Mouse (Mus musculus): ENCODE results near the gene Nav2. TPM values are rescaled to one million over a fixed set of nuclear protein-coding genes. Genes with fewer than 3 reads are reported as not detected.

Gene Nav2
- polyA plus RNA-seq, 1 experiment from 2014 or later = 6.0 TPM

DNA sequence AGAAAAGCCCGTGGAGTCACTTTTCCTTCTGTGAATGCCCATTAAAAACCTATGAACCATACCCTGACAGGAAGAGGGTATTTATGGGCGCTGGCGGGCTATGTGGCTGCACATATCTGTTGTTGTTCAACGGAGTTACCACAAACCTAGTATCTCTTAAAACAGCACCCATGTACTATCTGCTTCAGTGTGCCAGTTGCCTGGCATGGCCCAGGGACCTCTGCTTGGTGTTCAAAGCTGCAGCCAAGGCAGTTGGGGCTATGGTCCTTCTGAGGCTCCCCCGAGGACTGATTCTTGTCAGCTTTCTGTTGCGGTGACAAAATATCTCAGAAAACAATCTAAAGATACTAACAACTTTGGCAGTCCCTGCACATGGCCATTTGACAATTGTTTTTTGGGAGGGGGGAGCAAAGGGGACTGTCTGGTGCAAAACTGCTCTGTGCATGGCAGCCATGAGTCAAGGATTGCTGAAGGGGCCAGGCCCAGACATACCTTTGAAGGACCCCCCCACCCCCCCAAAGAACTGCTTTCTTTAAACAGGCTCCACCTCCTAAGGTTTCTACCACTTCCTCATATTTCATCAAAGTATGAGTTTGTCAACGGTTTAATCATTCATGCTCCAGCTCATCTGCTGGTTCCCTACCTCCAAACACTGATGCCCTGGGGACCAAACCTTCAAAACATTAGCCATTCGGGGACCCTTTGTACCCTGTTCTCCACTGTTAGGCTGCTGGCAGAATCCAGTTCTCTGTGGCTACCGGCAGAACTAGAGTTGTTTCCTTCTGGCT is 43.7 kb upstream of the Nav2 start:
- H3K27me3 ChIP-seq (ENCODE audit: control insufficient read depth, insufficient read depth, low read length) = no peaks in the 10 kb centered on the region
- H3K4me3 ChIP-seq (ENCODE audit: low read depth, low read length) = no peak overlapping the region
- H3K4me1 ChIP-seq (replicated peaks; ENCODE audit: control insufficient read depth, insufficient read depth) = no peaks in the 10 kb centered on the region
- WGBS = 86% methylated on average over 9 of the region's 9 CpGs
- no peak overlapping the region for H3K4me2 ChIP-seq (replicated peaks; ENCODE audit: low read depth)
- H3K9me3 ChIP-seq (ENCODE audit: control insufficient read depth, low read length) = no peaks in the 10 kb centered on the region
- TF ChIP-seq EP300 (optimal IDR thresholded peaks at IDR 0.05) (no peak), CTCF (IDR thresholded peaks at IDR 0.05; ENCODE audit: low read depth) (no peak)
- DNase-seq (ENCODE audit: low spot score) (no peak), ATAC-seq (ENCODE audit: low FRiP score, low TSS enrichment) (no peak)
- no peak overlapping the region for H3K27ac ChIP-seq (replicated peaks)
- H3K36me3 ChIP-seq (ENCODE audit: control insufficient read depth, insufficient read depth, low read length) = peaks cover 7% of the 10 kb centered on the region; the same call in 1 of the 2 replicates
- no peak overlapping the region for H3K9ac ChIP-seq (ENCODE audit: low read length)

GRCm38 (mm10) chr7:48867576-48867975 is 40.9 kb upstream of the Nav2 start:
- H3K9me3 ChIP-seq (ENCODE audit: control insufficient read depth, low read length) = no peaks in the 10 kb centered on the region
- H3K36me3 ChIP-seq (ENCODE audit: control insufficient read depth, insufficient read depth, low read length) = peaks cover 14% of the 10 kb centered on the region
- TF ChIP-seq EP300 (optimal IDR thresholded peaks at IDR 0.05) = no peak
- TF ChIP-seq CTCF (IDR thresholded peaks at IDR 0.05; ENCODE audit: low read depth) = no peak
- 83% methylated on average over 18 of the region's 18 CpGs for WGBS
- no peak overlapping the region for H3K4me2 ChIP-seq (replicated peaks; ENCODE audit: low read depth)
- ATAC-seq (ENCODE audit: low FRiP score, low TSS enrichment) (no peak), DNase-seq (ENCODE audit: low spot score) (no peak)
- no peak overlapping the region for H3K9ac ChIP-seq (ENCODE audit: low read length)
- H3K27me3 ChIP-seq (ENCODE audit: control insufficient read depth, insufficient read depth, low read length) = no peaks in the 10 kb centered on the region
- H3K4me1 ChIP-seq (replicated peaks; ENCODE audit: control insufficient read depth, insufficient read depth) = no peaks in the 10 kb centered on the region
- no peak overlapping the region for H3K4me3 ChIP-seq (ENCODE audit: low read depth, low read length)
- H3K27ac ChIP-seq (replicated peaks) = no peak overlapping the region

DNA sequence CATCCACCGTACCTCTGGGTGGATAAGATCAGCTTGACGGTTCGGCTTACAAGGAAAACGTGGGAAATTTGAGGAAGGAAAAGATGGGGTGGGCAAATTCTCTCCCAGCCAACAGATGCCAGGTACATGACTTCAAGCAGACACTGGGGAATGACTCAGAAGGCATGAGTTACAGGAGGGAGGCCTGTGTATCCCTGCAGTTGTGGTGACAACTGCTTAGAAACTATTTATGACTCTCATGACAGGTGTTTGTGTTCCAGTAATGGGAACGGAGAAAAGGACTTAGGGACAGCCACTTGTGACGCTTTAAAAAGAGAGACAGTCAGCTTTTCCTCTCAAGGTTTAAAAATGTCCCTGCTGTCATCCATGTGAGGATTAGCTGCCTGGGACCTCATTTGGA is 38.4 kb upstream of the Nav2 start:
- Histone ChIP-seq H3K9me3 (ENCODE audit: control insufficient read depth, low read length) (no peaks in the 10 kb centered on the region), H3K9ac (ENCODE audit: low read length) (no peak overlapping the region), H3K36me3 (ENCODE audit: control insufficient read depth, insufficient read depth, low read length) (peaks cover 23% of the 10 kb centered on the region), H3K4me1 (replicated peaks; ENCODE audit: control insufficient read depth, insufficient read depth) (no peaks in the 10 kb centered on the region), H3K27ac (replicated peaks) (no peak overlapping the region), H3K27me3 (ENCODE audit: control insufficient read depth, insufficient read depth, low read length) (no peaks in the 10 kb centered on the region), H3K4me2 (replicated peaks; ENCODE audit: low read depth) (no peak overlapping the region), H3K4me3 (ENCODE audit: low read depth, low read length) (no peak overlapping the region)
- 85% methylated on average over 6 of the region's 6 CpGs for WGBS
- ATAC-seq (ENCODE audit: low FRiP score, low TSS enrichment) = no peak
- TF ChIP-seq CTCF (IDR thresholded peaks at IDR 0.05; ENCODE audit: low read depth) (no peak), EP300 (optimal IDR thresholded peaks at IDR 0.05) (no peak)
- DNase-seq (ENCODE audit: low spot score) = no peak

GRCm38 (mm10) chr7:48870579-48871180 is 37.8 kb upstream of the Nav2 start:
- 94% methylated on average over 21 of the region's 21 CpGs for WGBS
- H3K27ac ChIP-seq (replicated peaks) = no peak overlapping the region
- H3K9me3 ChIP-seq (ENCODE audit: control insufficient read depth, low read length) = no peaks in the 10 kb centered on the region
- H3K9ac ChIP-seq (ENCODE audit: low read length) = no peak overlapping the region
- no peak overlapping the region for H3K4me2 ChIP-seq (replicated peaks; ENCODE audit: low read depth)
- TF ChIP-seq EP300 (optimal IDR thresholded peaks at IDR 0.05) = no peak
- TF ChIP-seq CTCF (IDR thresholded peaks at IDR 0.05; ENCODE audit: low read depth) = no peak
- no peak for ATAC-seq (ENCODE audit: low FRiP score, low TSS enrichment)
- no peak overlapping the region for H3K4me3 ChIP-seq (ENCODE audit: low read depth, low read length)
- H3K27me3 ChIP-seq (ENCODE audit: control insufficient read depth, insufficient read depth, low read length) = no peaks in the 10 kb centered on the region
- peaks cover 23% of the 10 kb centered on the region for H3K36me3 ChIP-seq (ENCODE audit: control insufficient read depth, insufficient read depth, low read length)
- no peaks in the 10 kb centered on the region for H3K4me1 ChIP-seq (replicated peaks; ENCODE audit: control insufficient read depth, insufficient read depth)
- DNase-seq (ENCODE audit: low spot score) = no peak

GRCm38 (mm10) chr7:48871292-48871691 is 37.2 kb upstream of the Nav2 start:
- H3K36me3 ChIP-seq (ENCODE audit: control insufficient read depth, insufficient read depth, low read length) = peaks cover 25% of the 10 kb centered on the region
- 87% methylated on average over 11 of the region's 11 CpGs for WGBS
- TF ChIP-seq CTCF (IDR thresholded peaks at IDR 0.05; ENCODE audit: low read depth) (no peak), EP300 (optimal IDR thresholded peaks at IDR 0.05) (no peak)

GRCm38 (mm10) chr7:48875096-48875495 is 33.4 kb upstream of the Nav2 start:
- Histone ChIP-seq H3K4me3 (ENCODE audit: low read depth, low read length) (no peak overlapping the region), H3K4me2 (replicated peaks; ENCODE audit: low read depth) (no peak overlapping the region), H3K9me3 (ENCODE audit: control insufficient read depth, low read length) (no peaks in the 10 kb centered on the region), H3K36me3 (ENCODE audit: control insufficient read depth, insufficient read depth, low read length) (peaks cover 18% of the 10 kb centered on the region), H3K9ac (ENCODE audit: low read length) (no peak overlapping the region), H3K27ac (replicated peaks) (no peak overlapping the region), H3K27me3 (ENCODE audit: control insufficient read depth, insufficient read depth, low read length) (no peaks in the 10 kb centered on the region), H3K4me1 (replicated peaks; ENCODE audit: control insufficient read depth, insufficient read depth) (no peaks in the 10 kb centered on the region)
- ATAC-seq (ENCODE audit: low FRiP score, low TSS enrichment) = no peak
- DNase-seq (ENCODE audit: low spot score) = no peak
- WGBS = 86% methylated on average over 14 of the region's 14 CpGs
- TF ChIP-seq CTCF (IDR thresholded peaks at IDR 0.05; ENCODE audit: low read depth) (no peak), EP300 (optimal IDR thresholded peaks at IDR 0.05) (no peak)

More at GRCm38 (mm10) chr7:48871292-48871691, 37.2 kb upstream of the Nav2 start:
- DNase-seq (ENCODE audit: low spot score) = no peak
- no peaks in the 10 kb centered on the region for H3K4me1 ChIP-seq (replicated peaks; ENCODE audit: control insufficient read depth, insufficient read depth)
- no peaks in the 10 kb centered on the region for H3K27me3 ChIP-seq (ENCODE audit: control insufficient read depth, insufficient read depth, low read length)
- H3K4me3 ChIP-seq (ENCODE audit: low read depth, low read length) = no peak overlapping the region
- no peak overlapping the region for H3K9ac ChIP-seq (ENCODE audit: low read length)
- no peak overlapping the region for H3K4me2 ChIP-seq (replicated peaks; ENCODE audit: low read depth)
- no peak for ATAC-seq (ENCODE audit: low FRiP score, low TSS enrichment)
- no peak overlapping the region for H3K27ac ChIP-seq (replicated peaks)
- H3K9me3 ChIP-seq (ENCODE audit: control insufficient read depth, low read length) = no peaks in the 10 kb centered on the region
